Mouse (Mus musculus) MEL (cell line): ENCODE results near the gene Slc5a10. TPM values are rescaled to one million over a fixed set of nuclear protein-coding genes. Genes with fewer than 3 reads are reported as not detected.

ENCODE experiments used
- DNase-seq: peaks from one replicate; pipeline ENCODE4 v3.0.0; 2011; ENCODE audit warnings: low read depth, low spot score
- H3K27ac ChIP-seq: 2 replicates; pipeline ENCODE4 v1.5.1; 2012; ENCODE audit warnings: low read depth, mild to moderate bottlenecking, control low read depth, low read length, moderate library complexity; ENCODE audit not compliant: control insufficient read depth
- H3K27me3 ChIP-seq, 2 experiments: fragments of 150-350 bp in 1 of 2; sonication (generic) in 1 of 2; 2 replicates each; pipeline ENCODE4 v1.6.1; 2012; ENCODE audit warnings: low read length in 2 of 2, mild to moderate bottlenecking in 2 of 2, improper control_type of control experiment in 1 of 2, moderate library complexity in 1 of 2; ENCODE audit not compliant: insufficient read depth in 2 of 2, control insufficient read depth in 1 of 2
- H3K36me3 ChIP-seq, 2 experiments: 2 replicates each; pipeline ENCODE4 v1.6.1; 2012 to 2014; ENCODE audit warnings: low read length in 2 of 2, improper control_type of control experiment in 1 of 2, inconsistent platforms in 1 of 2, mild to moderate bottlenecking in 1 of 2; ENCODE audit not compliant: insufficient read depth in 2 of 2, control insufficient read depth in 1 of 2
- H3K4me1 ChIP-seq, 2 experiments: fragments of 150-350 bp in 1 of 2; sonication (generic) in 1 of 2; 2 replicates each; pipeline ENCODE4 v1.6.1; 2012; ENCODE audit warnings: low read length in 2 of 2, improper control_type of control experiment in 1 of 2, mild to moderate bottlenecking in 1 of 2; ENCODE audit not compliant: insufficient read depth in 2 of 2, control insufficient read depth in 1 of 2
- H3K4me3 ChIP-seq, 2 experiments: fragments of 150-350 bp in 1 of 2; sonication (generic) in 1 of 2; 2 replicates each; pipeline ENCODE4 v1.5.1; 2012; ENCODE audit warnings: low read depth in 2 of 2, low read length in 2 of 2, mild to moderate bottlenecking in 2 of 2, moderate library complexity in 2 of 2, control low read depth in 1 of 2, improper control_type of control experiment in 1 of 2; ENCODE audit not compliant: control insufficient read depth in 1 of 2, insufficient read depth in 1 of 2
- H3K79me2 ChIP-seq: 2 replicates; pipeline ENCODE4 v1.6.1; 2012; ENCODE audit warnings: mild to moderate bottlenecking, low read length, moderate library complexity; ENCODE audit not compliant: control insufficient read depth, poor library complexity, insufficient read depth
- H3K9ac ChIP-seq: 2 replicates; pipeline ENCODE4 v1.6.1; 2012; ENCODE audit warnings: low read depth, mild to moderate bottlenecking, control low read depth, low read length, moderate library complexity; ENCODE audit not compliant: control insufficient read depth, poor library complexity, severe bottlenecking
- H3K9me3 ChIP-seq: fragments of 150-350 bp; sonication (generic); replicated peaks from 2 replicates; pipeline ENCODE4 v1.6.1; 2012; ENCODE audit warnings: mild to moderate bottlenecking, low read length, improper control_type of control experiment, moderate library complexity; ENCODE audit not compliant: insufficient read depth
- BHLHE40 ChIP-seq: IDR thresholded peaks from 2 replicates; pipeline ENCODE4 v1.6.1; 2012; ENCODE audit warnings: low read depth, mild to moderate bottlenecking, inconsistent platforms, low read length, improper control_type of control experiment, borderline replicate concordance
- CHD2 ChIP-seq: IDR thresholded peaks from 2 replicates; pipeline ENCODE4 v1.6.1; 2011; ENCODE audit warnings: low read length, improper control_type of control experiment
- E2F4 ChIP-seq: IDR thresholded peaks from 2 replicates; pipeline ENCODE4 v1.6.1; 2011; ENCODE audit warnings: low read depth, low read length, improper control_type of control experiment, borderline replicate concordance
- ELF1 ChIP-seq: IDR thresholded peaks from 2 replicates; pipeline ENCODE4 v1.6.1; 2014; ENCODE audit warnings: low read depth, mild to moderate bottlenecking, inconsistent platforms, low read length, improper control_type of control experiment, moderate library complexity
- ETS1 ChIP-seq: IDR thresholded peaks from 2 replicates; pipeline ENCODE4 v1.6.1; 2012; ENCODE audit warnings: low read depth, mild to moderate bottlenecking, inconsistent platforms, low read length, improper control_type of control experiment, moderate library complexity
- HCFC1 ChIP-seq: IDR thresholded peaks from 2 replicates; pipeline ENCODE4 v1.6.1; 2012; ENCODE audit warnings: low read depth, mild to moderate bottlenecking, inconsistent platforms, low read length, improper control_type of control experiment, moderate library complexity
- MAX ChIP-seq: IDR thresholded peaks from 2 replicates; pipeline ENCODE4 v1.6.1; 2011; ENCODE audit warnings: low read length, improper control_type of control experiment
- MAZ ChIP-seq: IDR thresholded peaks from 2 replicates; pipeline ENCODE4 v1.6.1; 2012; ENCODE audit warnings: low read depth, mild to moderate bottlenecking, inconsistent platforms, low read length, improper control_type of control experiment
- MXI1 ChIP-seq: IDR thresholded peaks from 2 replicates; pipeline ENCODE4 v1.6.1; 2011; ENCODE audit warnings: mild to moderate bottlenecking, low read depth, low read length, improper control_type of control experiment
- ZKSCAN1 ChIP-seq: IDR thresholded peaks from 2 replicates; pipeline ENCODE4 v1.6.1; 2012; ENCODE audit warnings: low read depth, mild to moderate bottlenecking, inconsistent platforms, low read length, improper control_type of control experiment, moderate library complexity
- ZMIZ1 ChIP-seq: IDR thresholded peaks from 2 replicates; pipeline ENCODE4 v1.6.1; 2012; ENCODE audit warnings: low read depth, mild to moderate bottlenecking, inconsistent platforms, low read length, improper control_type of control experiment, moderate library complexity
- polyA plus RNA-seq, 2 experiments: library from polyadenylated mRNA; stranded (reverse) in 1 of 2; unstranded in 1 of 2; fragments of >175 nt in 1 of 2; fragments of >200 nt in 1 of 2; gene quantifications; 2 replicates each; pipeline versions ENCODE4 v1.2.1 to v1.2.4; 2012; ENCODE audit warnings: low replicate concordance in 2 of 2, low read depth in 1 of 2; ENCODE audit not compliant: insufficient read length in 2 of 2, insufficient read depth in 1 of 2, missing spikeins in 1 of 2
- total RNA-seq: library from RNA; depleted of rRNA; stranded (reverse); fragments of 300-350 nt; gene quantifications from 2 replicates; pipeline ENCODE4 v1.2.3, GENCODE M21; 2012

Gene Slc5a10
- total and polyA plus RNA-seq, 3 experiments, result 0.08 TPM; not detected in 2

GRCm38 (mm10) chr11:61652686-61653447, 67.8 kb downstream of the Slc5a10 start, which contains the start of gene Grap:
TSS of gene Grap (plus strand) at chr11:61653265.
- H3K79me2 ChIP-seq, result no peaks in the 10 kb centered on the region
- peaks cover 0 to 16% of the 10 kb centered on the region in 2 experiments; a peak in 3 of 4 replicates for H3K4me1 ChIP-seq
- no peak for TF ChIP-seq ZMIZ1
- TF ChIP-seq E2F4, result no peak
- TF ChIP-seq MAX, result no peak
- 0 out of 2 replicates have a peak, but pooled peaks have one; percentile 13 for TF ChIP-seq HCFC1
- no peak for TF ChIP-seq ETS1
- peak; percentile 52; the same call in 1 of the 2 replicates for TF ChIP-seq ELF1
- no peak within 1 kb of the TSS for H3K9ac ChIP-seq
- H3K9me3 ChIP-seq, result no peaks in the 10 kb centered on the region
- H3K27me3 ChIP-seq, result no peaks in the 10 kb centered on the region; a peak in 1 of 4 replicates
- DNase-seq, result peak; percentile 51
- H3K27ac ChIP-seq, result no peak within 1 kb of the TSS
- peaks cover 0 to 3% of the 10 kb centered on the region in 2 experiments; a peak in 2 of 4 replicates for H3K36me3 ChIP-seq
- H3K4me3 ChIP-seq, result peak within 1 kb of the TSS; percentile 5 to 12; a peak in 1 of 4 replicates

GRCm38 (mm10) chr11:61652216-61652615, 68.4 kb downstream of the Slc5a10 start:
- no peaks in the 10 kb centered on the region for H3K9me3 ChIP-seq
- no peak for DNase-seq
- H3K27me3 ChIP-seq, result no peaks in the 10 kb centered on the region; a peak in 1 of 4 replicates
- no peak overlapping the region for H3K4me3 ChIP-seq
- H3K9ac ChIP-seq, result no peak overlapping the region
- TF ChIP-seq CHD2 (no peak), MAZ (no peak), BHLHE40 (no peak), ZKSCAN1 (no peak), MXI1 (no peak)
- TF ChIP-seq, all 39 proteins: peak for 0
- Histone ChIP-seq H3K36me3 (peaks cover 0 to 3% of the 10 kb centered on the region in 2 experiments; a peak in 2 of 4 replicates), H3K27ac (no peak overlapping the region), H3K4me1 (peaks cover 0 to 20% of the 10 kb centered on the region in 2 experiments; a peak in 3 of 4 replicates), H3K79me2 (no peaks in the 10 kb centered on the region)
